Mouse (Mus musculus): ENCODE data around the gene Src.

DNA sequence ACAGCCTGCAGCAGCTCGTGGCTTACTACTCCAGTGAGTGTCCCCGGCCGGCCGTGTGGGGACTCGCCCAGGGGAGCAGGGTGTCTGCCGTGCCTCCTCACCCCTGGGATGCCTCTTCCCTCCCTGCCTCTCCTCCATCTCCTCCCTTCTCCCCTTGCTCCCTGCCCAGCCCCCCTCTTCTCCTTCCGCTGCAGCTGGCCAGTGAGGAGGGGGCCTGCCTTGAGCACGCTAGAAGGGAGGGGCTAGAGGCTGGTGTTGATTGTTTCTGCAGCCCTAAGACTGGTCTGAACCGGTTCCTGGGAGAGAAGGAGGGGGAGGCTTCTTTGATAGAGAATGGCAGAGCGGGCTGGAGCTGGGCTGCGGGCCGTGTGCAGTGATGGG, 46.5 kb downstream of the Src start:
- TF ChIP-seq CTCF (conservative IDR thresholded peaks at IDR 0.05; ENCODE audit: insufficient read depth, insufficient read length, low read depth, low read length), result no peak
- no peak for TF ChIP-seq POLR2A (IDR thresholded peaks at IDR 0.05; ENCODE audit: low read depth, low read length)

Measured in kidney, adult 2 months (tissue).